9 mouse cellular contexts compared by ENCODE assay signal in genomic region chr10:84411122-84412105, GRCm38 (mm10). TPM values are rescaled to one million over a fixed set of nuclear protein-coding genes. Genes with fewer than 3 reads are reported as not detected.
DNase-seq lines count a peak whose midpoint lies in the region.
"Had no signal": no experiment of that assay in that cellular context is flagged by ENCODE, and none has a peak within 500 bp of the region (broad histone marks: within the 10 kb centered on the region; RNA-seq: fewer than 3 reads in every experiment).

No protein-coding gene starts in this region.

- peak overlapping the region; percentile 79 for H3K27ac ChIP-seq in heart, embryonic 10.5 days

- peaks cover 12% of the 10 kb centered on the region; the same call in 1 of the 2 replicates for H3K36me3 ChIP-seq in heart, embryonic 10.5 days

- no peaks in the 10 kb centered on the region for H3K27me3 ChIP-seq in heart, embryonic 10.5 days (ENCODE audit: insufficient read depth, poor library complexity, severe bottlenecking)

- intact Hi-C loops in heart, postnatal 36 days (cut with DNase I): no loop called here
- intact Hi-C loops in heart, postnatal 10 days (cut with DNase I): no loop called here

- H3K9me3 ChIP-seq in heart, embryonic 10.5 days: no peaks in the 10 kb centered on the region

- WGBS in heart, embryonic 10.5 days: 66% methylated on average over 16 of the region's 16 CpGs

- peaks cover 44% of the 10 kb centered on the region for H3K4me1 ChIP-seq in heart, embryonic 10.5 days

- no peak overlapping the region for H3K4me3 ChIP-seq in heart, embryonic 10.5 days

- no peak for DNase-seq in heart, embryonic 10.5 days (ENCODE audit: low spot score)
- no peak for DNase-seq in heart, postnatal 36 days
- peak; percentile 47 for DNase-seq in ovary, adult 18-20 months (ENCODE audit: low spot score)
- DNase-seq in ovary, postnatal 36 days (ENCODE audit: low spot score): no peak
- peak; percentile 51 to 66 for DNase-seq in heart, postnatal 10 days
- DNase-seq in testis, postnatal 14 days (ENCODE audit: low spot score): peak; percentile 47
- no peak for DNase-seq in right cerebral cortex, postnatal 36 days (ENCODE audit: low spot score in 2 of 2)
- DNase-seq in B cell, adult 2 months: no peak
- DNase-seq: gastrocnemius, postnatal 14 days had no signal

RNA-seq across cellular contexts. Expression of gene Nuak1, which starts 29.0 kb away (rescaled TPM):
- 1.8 and 1.9 TPM in 2 replicates for polyA plus RNA-seq in heart, embryonic 10.5 days (2016; fragmentation: Nextera tagmentation; extraction: Ambion mirVana)
- total RNA-seq in heart, postnatal 36 days (2021): 10 to 100 TPM; 24.6 to 36.3 TPM
- total RNA-seq in heart, postnatal 10 days (2021): 10 to 100 TPM; 25.3 to 33.0 TPM

Comparison
In these comparisons a context has a peak if more than half of its experiments do, and no peak if none do; other contexts are left out.
1. DNase-seq: peak in ovary, adult 18-20 months (single experiment), heart, postnatal 10 days (2 of 2) and testis, postnatal 14 days (single experiment); none in heart, embryonic 10.5 days (single experiment), heart, postnatal 36 days (0 of 2), ovary, postnatal 36 days (single experiment), right cerebral cortex, postnatal 36 days (0 of 2) and B cell, adult 2 months (0 of 2).